In the genomic region with DNA sequence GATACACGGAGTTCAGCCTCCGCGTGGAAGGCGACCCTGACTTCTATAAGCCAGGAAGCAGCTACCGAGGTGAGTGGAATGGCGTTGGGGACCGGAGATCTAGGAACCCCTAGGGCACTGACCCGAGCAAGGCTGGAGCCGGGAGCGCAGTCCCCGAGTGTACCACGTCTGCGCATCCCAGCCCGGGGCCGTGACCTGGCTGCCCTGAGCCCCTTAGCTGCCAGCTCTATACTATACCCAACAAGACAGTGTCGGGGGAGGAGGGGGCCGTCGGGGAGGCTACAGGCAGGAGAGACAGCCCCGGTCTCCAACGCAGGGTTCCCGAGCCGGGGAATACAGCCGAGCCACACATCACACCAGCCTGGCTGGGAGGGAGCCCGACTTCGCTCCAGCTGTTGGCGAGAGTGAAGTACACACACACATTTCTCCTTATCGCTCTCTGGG, we compare ENCODE assay signal across 9 mouse cellular contexts. TPM values are rescaled to one million over a fixed set of nuclear protein-coding genes. Genes with fewer than 3 reads are reported as not detected.
DNase-seq lines count a peak whose midpoint lies in the region; ATAC-seq and TF ChIP-seq lines count a peak whose summit lies in the region.
"Had no signal": no experiment of that assay in that cellular context is flagged by ENCODE, and none has a peak within 500 bp of the region (broad histone marks: within the 10 kb centered on the region; RNA-seq: fewer than 3 reads in every experiment).

No protein-coding gene starts in this region.

- H3K27ac ChIP-seq in layer of hippocampus, adult 2 months = peak overlapping the region; percentile 92
- no peak overlapping the region for H3K27ac ChIP-seq in forebrain, embryonic 11.5 days (ENCODE audit: low read depth, low read length)
- peak overlapping the region; percentile 6 for H3K27ac ChIP-seq in hindbrain, postnatal 0 days

- H3K36me3 ChIP-seq in forebrain, embryonic 11.5 days (ENCODE audit: control insufficient read depth, insufficient read depth, low read length) = no peaks in the 10 kb centered on the region
- no peaks in the 10 kb centered on the region for H3K36me3 ChIP-seq in hindbrain, postnatal 0 days (ENCODE audit: insufficient read depth, low read length)

- peak overlapping the region; percentile 97 for H3K4me2 ChIP-seq in forebrain, embryonic 11.5 days (ENCODE audit: low read depth, low read length, severe bottlenecking)
- peak overlapping the region; percentile 83 for H3K4me2 ChIP-seq in hindbrain, postnatal 0 days (ENCODE audit: low read depth, low read length)

- peak overlapping the region; percentile 59 for H3K9ac ChIP-seq in forebrain, embryonic 11.5 days (ENCODE audit: low read length)
- H3K9ac ChIP-seq in hindbrain, postnatal 0 days (replicated peaks; ENCODE audit: low read length) = peak overlapping the region; percentile 56

- no peak for DNase-seq in layer of hippocampus, adult 2 months (ENCODE audit: low spot score in 2 of 2)
- no peak for DNase-seq in layer of hippocampus, adult 8-10 months (ENCODE audit: low spot score in 2 of 2)
- DNase-seq in brain, adult 2 months (ENCODE audit: low read depth, low spot score) = peak; percentile 27
- peak; percentile 68 for DNase-seq in forebrain, embryonic 11.5 days (ENCODE audit: low spot score)
- DNase-seq in hindbrain, postnatal 0 days (ENCODE audit: low spot score) = peak; percentile 29
- DNase-seq in frontal cortex, adult 2 months (ENCODE audit: extremely low spot score in 1 of 2, low spot score in 1 of 2) = no peak
- no peak for DNase-seq in thymus, adult 18-20 months

- 0% methylated on average over 27 of the region's 27 CpGs for WGBS in forebrain, embryonic 11.5 days
- WGBS in hindbrain, postnatal 0 days = under 1% methylated on average over 27 of the region's 27 CpGs

- peaks cover 14% of the 10 kb centered on the region; the same call in 1 of the 2 replicates for H3K4me1 ChIP-seq in forebrain, embryonic 11.5 days (replicated peaks; ENCODE audit: control insufficient read depth, insufficient read depth, low read length)
- 0 out of 2 replicates have a peak, but pooled peaks cover 4% of the 10 kb centered on the region for H3K4me1 ChIP-seq in hindbrain, postnatal 0 days (ENCODE audit: insufficient read depth, low read length)

- H3K4me3 ChIP-seq in layer of hippocampus, adult 2 months = peak overlapping the region; percentile 77
- peak overlapping the region; percentile 47 for H3K4me3 ChIP-seq in forebrain, embryonic 11.5 days (ENCODE audit: low read depth, low read length)
- peak overlapping the region; percentile 52 for H3K4me3 ChIP-seq in hindbrain, postnatal 0 days (ENCODE audit: low read length)

- peak; percentile 37 for ATAC-seq in forebrain, embryonic 11.5 days (replicated peaks; ENCODE audit: low FRiP score)
- ATAC-seq in hindbrain, postnatal 0 days = peak; percentile 58
- ATAC-seq in megakaryocyte progenitor cell, adult 5-6 weeks (replicated peaks; ENCODE audit: poor library complexity) = peak; percentile 29; the same call in 1 of the 2 replicates
- ATAC-seq: Patski had no signal

- H3K27me3 ChIP-seq in forebrain, embryonic 11.5 days (ENCODE audit: control insufficient read depth, insufficient read depth, low read length) = peaks cover 31% of the 10 kb centered on the region
- no peaks in the 10 kb centered on the region for H3K27me3 ChIP-seq in hindbrain, postnatal 0 days (ENCODE audit: insufficient read depth, low read length)
- H3K27me3 ChIP-seq: Patski had no signal

- H3K9me3 ChIP-seq in forebrain, embryonic 11.5 days (ENCODE audit: control insufficient read depth, low read length) = no peaks in the 10 kb centered on the region; the same call in 1 of the 2 replicates
- H3K9me3 ChIP-seq in hindbrain, postnatal 0 days (ENCODE audit: low read length) = 0 out of 2 replicates have a peak, but pooled peaks cover 4% of the 10 kb centered on the region

- TF ChIP-seq CTCF in layer of hippocampus, adult 2 months (conservative IDR thresholded peaks at IDR 0.05) = no peak
- TF ChIP-seq CTCF in hindbrain, postnatal 0 days (IDR thresholded peaks at IDR 0.05; ENCODE audit: low read depth) = no peak

RNA-seq across cellular contexts. Expression of a gene that starts 0.7 kb away (rescaled TPM):
- 10 to 100 TPM; 68.1 to 68.6 TPM for total RNA-seq in layer of hippocampus, adult 2 months (2021)
- total RNA-seq in layer of hippocampus, adult 8-10 months (2022) = 10 to 100 TPM; 54.8 to 58.9 (median 56.4) TPM
- 9.0 and 9.7 TPM in 2 replicates for polyA plus RNA-seq in forebrain, embryonic 11.5 days (2014; fragmentation: Nextera tagmentation; extraction: Ambion mirVana)
- 42.6 and 43.8 TPM in 2 replicates for total RNA-seq in hindbrain, postnatal 0 days (2014; rRNA removed)
- 50.3 TPM in 2 replicates for polyA plus RNA-seq in hindbrain, postnatal 0 days (2015; fragmentation: Nextera tagmentation; extraction: Ambion mirVana)
- not detected in 2 replicates for total RNA-seq in megakaryocyte progenitor cell, adult 5-6 weeks (2015)
- total RNA-seq in megakaryocyte progenitor cell, adult 5-6 weeks (2017) = not detected in 2 replicates
- polyA plus RNA-seq in frontal cortex, adult 2 months (2012; rRNA removed) = 33.8 and 42.0 TPM in 2 replicates

Comparison
In these comparisons a context has a peak if more than half of its experiments do, and no peak if none do; other contexts are left out.
1. DNase-seq: peak in brain, adult 2 months (single experiment), forebrain, embryonic 11.5 days (single experiment) and hindbrain, postnatal 0 days (single experiment); none in layer of hippocampus, adult 2 months (0 of 2), layer of hippocampus, adult 8-10 months (0 of 2), frontal cortex, adult 2 months (0 of 2) and thymus, adult 18-20 months (0 of 2).
2. RNA of a gene that starts 0.7 kb away (total RNA-seq): 68.1 to 68.6 TPM in layer of hippocampus, adult 2 months, 54.8 to 58.9 TPM in layer of hippocampus, adult 8-10 months and 42.6 to 43.8 TPM in hindbrain, postnatal 0 days; not detected in megakaryocyte progenitor cell, adult 5-6 weeks; every median in the first group is over 10 times any median in the second.
3. Peak in every context shown above with its lines, with median percentiles within 50 percentile points of each other: H3K4me3 ChIP-seq and ATAC-seq.